Mouse (Mus musculus) testis, postnatal 14 days (tissue): ENCODE results near the gene Gm4181.
"Not testable (repeated sequence)": the region's sequence is repeated elsewhere in the genome, so short reads cannot be mapped to it uniquely, and the experiment has no call there.

Experiments
- DNase-seq: peaks from one replicate; pipeline ENCODE4 v3.0.0; 2021; ENCODE audit warnings: low spot score

Gene Gm4181

DNA sequence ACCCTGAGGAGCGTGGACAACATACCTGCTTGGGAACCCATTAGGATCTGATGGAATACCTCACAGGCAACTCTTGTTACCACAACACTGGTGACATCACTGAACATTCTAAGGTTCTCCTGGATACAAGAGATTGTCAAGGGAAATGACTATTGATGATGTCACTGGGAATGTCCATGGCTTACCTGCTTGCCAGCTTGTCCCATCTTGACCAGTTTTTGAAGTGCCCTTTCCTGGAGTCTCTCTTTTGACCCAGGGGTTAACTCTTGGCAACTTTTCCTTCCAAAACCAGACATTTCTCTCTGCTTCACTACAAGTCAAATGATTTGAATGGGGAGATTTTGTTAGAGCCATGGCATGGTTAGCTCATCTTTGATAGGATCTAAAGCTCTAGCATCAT lies at the start of gene Gm4181:
TSS of gene Gm4181 (minus strand) at position 101 of the 400 bp plus-strand sequence.
- not testable (repeated sequence) for DNase-seq

DNA sequence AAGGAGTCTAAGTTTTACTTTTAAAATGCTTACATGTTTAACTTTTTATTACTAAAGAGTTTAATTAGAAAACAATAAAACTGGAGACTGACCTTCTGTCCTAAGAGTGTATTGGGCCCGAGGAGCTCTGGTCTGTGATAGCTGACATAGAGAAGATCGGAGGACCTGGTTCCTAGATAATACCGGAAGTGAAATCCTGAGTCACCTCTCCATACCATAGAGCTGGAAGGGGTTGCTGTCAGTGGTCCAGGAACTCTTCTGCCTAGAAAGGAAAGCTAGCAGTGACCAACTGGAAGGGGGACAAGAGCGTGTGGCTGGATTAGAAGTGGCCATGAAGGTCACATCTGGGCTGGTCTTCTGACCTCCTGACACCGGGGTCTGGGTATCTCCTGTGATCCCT lies 41.8 kb upstream of the Gm4181 start:
- no peak for DNase-seq

DNA sequence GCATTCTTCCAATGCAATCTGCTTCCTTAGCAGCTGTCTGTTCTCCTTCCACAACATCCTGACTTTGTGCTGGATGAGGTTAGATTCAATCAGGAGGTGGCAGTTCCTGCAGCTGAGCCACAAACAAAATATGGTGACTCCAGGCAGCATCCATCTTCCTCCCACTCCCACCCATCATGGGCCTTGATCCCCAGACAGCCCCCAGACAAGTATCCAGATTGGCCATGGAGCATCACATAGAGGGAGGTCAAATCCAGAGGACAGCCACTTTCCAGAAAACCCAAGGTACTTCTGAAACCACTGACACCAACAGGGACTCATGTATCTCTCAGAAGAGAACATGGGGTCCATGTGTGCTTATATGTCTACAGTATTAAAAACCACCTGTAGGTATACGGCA lies 3.0 kb downstream of the Gm4181 start:
- DNase-seq = peak; percentile 14

DNA sequence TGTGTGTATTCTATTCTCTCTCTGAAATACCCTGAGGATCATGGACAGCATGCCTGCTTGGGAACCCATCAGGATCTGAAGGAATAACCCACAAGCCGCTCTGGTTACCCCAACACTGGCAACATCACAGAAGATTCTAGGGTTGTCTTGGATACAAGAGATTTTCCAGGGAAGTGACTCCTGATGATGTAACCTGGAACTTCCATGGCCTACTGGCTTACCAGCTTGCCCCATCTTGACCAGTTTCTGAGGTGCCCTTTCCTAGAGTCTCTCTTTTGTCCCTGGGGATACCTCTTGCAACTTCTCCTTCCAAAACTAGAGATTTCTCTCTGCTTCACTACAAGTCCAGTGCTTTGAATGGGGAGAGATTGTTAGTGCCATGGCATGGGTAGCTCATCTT lies 24.3 kb downstream of the Gm4181 start, which contains the start of gene Gm17078:
TSS of gene Gm17078 (minus strand) at position 101 of the 400 bp plus-strand sequence.
- DNase-seq = no peak

DNA sequence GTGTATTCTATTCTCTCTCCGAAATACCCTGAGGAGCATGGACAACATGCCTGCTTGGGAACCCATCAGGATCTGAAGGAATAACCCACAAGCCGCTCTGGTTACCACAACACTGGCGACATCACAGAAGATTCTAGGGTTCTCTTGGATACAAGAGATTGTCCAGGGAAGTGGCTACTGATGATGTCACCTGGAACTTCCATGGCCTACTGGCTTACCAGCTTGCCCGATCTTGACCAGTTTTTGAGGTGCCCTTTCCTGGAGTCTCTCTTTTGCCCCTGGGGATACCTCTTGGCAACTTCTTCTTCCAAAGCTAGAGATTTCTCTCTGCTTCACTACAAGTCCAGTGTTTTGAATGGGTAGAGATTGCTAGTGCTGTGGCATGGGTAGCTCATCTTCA lies 43.4 kb downstream of the Gm4181 start, which contains the start of gene Gm17174:
TSS of gene Gm17174 (minus strand) at position 101 of the 400 bp plus-strand sequence.
- DNase-seq = not testable (repeated sequence)
